Mouse (Mus musculus) liver, embryonic 12.5 days (tissue): ENCODE data around the gene Gins1. TPM values are rescaled to one million over a fixed set of nuclear protein-coding genes. Genes with fewer than 3 reads are reported as not detected.

ENCODE experiments used
- ATAC-seq: fragments of 200-750 bp; cut with Nextera tagmentation; 2 replicates; pipeline ENCODE4 v1.8.0; 2017; ENCODE audit warnings: moderate number of reproducible peaks, mild to moderate bottlenecking, moderate library complexity
- H3K27ac ChIP-seq: fragments of 300-500 bp; sonication (generic); 2 replicates; pipeline ENCODE4 v1.5.1; 2016; ENCODE audit warnings: mild to moderate bottlenecking
- H3K27me3 ChIP-seq: fragments of 300-500 bp; sonication (generic); replicated peaks from 2 replicates; pipeline ENCODE4 v1.6.1; 2016; ENCODE audit warnings: mild to moderate bottlenecking, moderate library complexity
- H3K36me3 ChIP-seq: fragments of 300-500 bp; sonication (generic); 2 replicates; pipeline ENCODE4 v1.6.1; 2016; ENCODE audit warnings: mild to moderate bottlenecking, moderate library complexity
- H3K4me1 ChIP-seq: fragments of 300-500 bp; sonication (generic); 2 replicates; pipeline ENCODE4 v1.6.1; 2016
- H3K4me2 ChIP-seq: fragments of 300-500 bp; sonication (generic); 2 replicates; pipeline ENCODE4 v1.6.1; 2016; ENCODE audit warnings: mild to moderate bottlenecking, moderate library complexity
- H3K4me3 ChIP-seq: fragments of 300-500 bp; sonication (generic); 2 replicates; pipeline ENCODE4 v1.5.1; 2016; ENCODE audit warnings: mild to moderate bottlenecking, moderate library complexity
- H3K9ac ChIP-seq: fragments of 300-500 bp; sonication (generic); 2 replicates; pipeline ENCODE4 v1.6.1; 2016; ENCODE audit warnings: mild to moderate bottlenecking, moderate library complexity
- H3K9me3 ChIP-seq: fragments of 300-500 bp; sonication (generic); replicated peaks from 2 replicates; pipeline ENCODE4 v1.6.1; 2016; ENCODE audit warnings: mild to moderate bottlenecking, moderate library complexity
- WGBS: fragments of 180-500 bp; shearing (Covaris S2); methylation state at CpG from one replicate; pipeline ENCODE4 v1.1.7; 2016; ENCODE audit not compliant: insufficient replicate concordance; 5-methylcytosine and 5-hydroxymethylcytosine counted together
- polyA plus RNA-seq: library from polyadenylated mRNA; unstranded; fragments of >200 nt; fragmentation: Nextera tagmentation; extraction: Ambion mirVana; gene quantifications from 2 replicates; pipeline ENCODE4 v1.2.1, GENCODE M21; 2016

The Gins1 gene
- polyA plus RNA-seq, 1 experiment from 2014 or later, result 50.2 TPM

DNA sequence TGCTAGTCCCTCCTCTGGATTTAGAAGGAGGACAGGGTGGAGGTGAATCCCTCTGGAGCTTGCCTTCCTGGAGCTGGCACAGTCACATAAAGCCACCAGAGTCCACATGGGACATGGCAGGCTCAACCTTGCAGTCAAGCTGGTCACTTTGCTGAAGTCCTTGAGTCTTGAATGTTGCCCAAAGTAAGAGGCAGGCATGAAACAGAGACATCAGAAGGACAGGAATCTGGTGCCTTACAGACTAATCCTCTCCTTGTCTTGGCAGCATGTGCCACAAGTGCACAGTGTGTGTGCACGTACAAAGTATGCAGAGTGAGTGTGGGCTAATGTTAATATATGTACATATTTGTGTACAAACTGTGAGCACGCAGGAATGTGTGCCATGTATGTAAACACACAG lies 62.3 kb downstream of the Gins1 start:
- Histone ChIP-seq H3K27ac (no peak overlapping the region), H3K9me3 (no peaks in the 10 kb centered on the region), H3K27me3 (no peaks in the 10 kb centered on the region), H3K4me1 (no peaks in the 10 kb centered on the region), H3K4me3 (no peak overlapping the region), H3K4me2 (no peak overlapping the region), H3K9ac (no peak overlapping the region), H3K36me3 (peaks cover 92% of the 10 kb centered on the region)
- WGBS, result 86% methylated on average over 2 of the region's 2 CpGs
- ATAC-seq, result no peak

DNA sequence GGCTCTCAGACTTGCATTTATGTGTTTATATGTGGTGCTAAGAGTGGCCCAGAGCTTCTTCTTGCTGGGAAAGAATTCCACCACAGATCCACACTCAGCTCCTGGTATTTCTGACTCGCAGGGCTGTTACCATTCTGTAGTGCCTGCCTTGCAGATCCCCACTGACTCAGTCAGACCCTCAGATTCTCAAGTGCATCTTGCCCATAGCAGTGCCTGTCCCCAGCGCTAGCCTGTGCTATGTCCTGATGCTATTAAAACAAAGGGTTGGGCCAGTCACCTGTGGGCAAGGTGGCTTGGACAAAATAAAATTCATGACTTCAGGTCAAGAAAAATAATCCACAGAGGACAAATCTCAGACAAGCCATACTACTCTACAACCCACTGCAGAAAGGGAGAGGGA lies 64.0 kb downstream of the Gins1 start:
- H3K36me3 ChIP-seq, result peaks cover 95% of the 10 kb centered on the region
- H3K4me1 ChIP-seq, result no peaks in the 10 kb centered on the region
- no peak overlapping the region for H3K4me3 ChIP-seq
- no peaks in the 10 kb centered on the region for H3K27me3 ChIP-seq
- no peak overlapping the region for H3K27ac ChIP-seq
- no peak for ATAC-seq
- no peak overlapping the region for H3K4me2 ChIP-seq
- 87% methylated on average over 2 of the region's 2 CpGs for WGBS
- no peaks in the 10 kb centered on the region for H3K9me3 ChIP-seq
- no peak overlapping the region for H3K9ac ChIP-seq

DNA sequence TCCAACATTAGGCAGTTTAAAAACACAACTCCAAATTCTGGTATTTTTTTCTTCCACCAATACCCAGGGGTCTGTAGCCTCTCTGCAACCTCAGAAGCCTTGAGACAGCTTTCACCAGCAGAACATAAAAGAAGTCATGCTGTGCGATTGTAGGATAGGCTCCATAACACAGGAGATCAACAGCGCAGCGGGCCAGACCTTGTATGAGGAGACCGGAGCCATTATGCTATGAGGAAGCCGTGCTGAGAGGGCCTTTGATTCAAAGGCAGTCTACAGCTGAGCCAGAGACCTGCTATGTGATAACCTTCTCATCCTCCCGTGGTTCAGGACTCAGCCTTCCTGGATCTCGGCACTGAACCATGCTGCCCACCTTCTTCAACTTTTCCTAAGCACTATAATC lies 66.7 kb downstream of the Gins1 start:
- H3K36me3 ChIP-seq, result peaks cover 90% of the 10 kb centered on the region
- H3K9me3 ChIP-seq, result no peaks in the 10 kb centered on the region
- no peak overlapping the region for H3K27ac ChIP-seq
- ATAC-seq, result no peak
- H3K27me3 ChIP-seq, result no peaks in the 10 kb centered on the region
- 85% methylated on average over 7 of the region's 7 CpGs for WGBS
- no peak overlapping the region for H3K9ac ChIP-seq
- H3K4me3 ChIP-seq, result no peak overlapping the region
- peaks cover 15% of the 10 kb centered on the region for H3K4me1 ChIP-seq
- H3K4me2 ChIP-seq, result no peak overlapping the region

DNA sequence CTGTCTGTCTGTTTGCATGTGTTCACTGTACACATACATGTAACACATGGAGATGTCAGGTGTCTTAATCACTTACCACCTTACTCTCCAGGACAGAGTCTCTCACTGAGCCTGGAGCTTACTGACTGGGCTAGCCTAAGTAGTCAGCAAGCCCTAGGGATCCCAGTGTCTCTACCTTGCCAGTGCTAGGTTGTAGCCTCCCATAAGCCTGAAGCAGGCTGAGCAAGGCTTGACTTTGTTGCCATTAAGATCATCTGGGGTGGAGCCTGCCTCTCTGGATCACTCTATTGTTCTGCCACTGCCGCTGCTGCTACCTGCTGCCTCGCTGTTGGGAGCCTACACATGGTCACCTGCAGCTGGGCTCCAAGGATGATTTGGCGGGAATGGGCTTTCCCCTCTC lies 67.5 kb downstream of the Gins1 start:
- no peaks in the 10 kb centered on the region for H3K27me3 ChIP-seq
- no peak overlapping the region for H3K4me2 ChIP-seq
- ATAC-seq, result no peak
- H3K4me1 ChIP-seq, result peaks cover 23% of the 10 kb centered on the region
- H3K27ac ChIP-seq, result no peak overlapping the region
- no peak overlapping the region for H3K9ac ChIP-seq
- peaks cover 81% of the 10 kb centered on the region for H3K36me3 ChIP-seq
- WGBS, result 87% methylated on average over 3 of the region's 3 CpGs
- no peaks in the 10 kb centered on the region for H3K9me3 ChIP-seq
- no peak overlapping the region for H3K4me3 ChIP-seq

DNA sequence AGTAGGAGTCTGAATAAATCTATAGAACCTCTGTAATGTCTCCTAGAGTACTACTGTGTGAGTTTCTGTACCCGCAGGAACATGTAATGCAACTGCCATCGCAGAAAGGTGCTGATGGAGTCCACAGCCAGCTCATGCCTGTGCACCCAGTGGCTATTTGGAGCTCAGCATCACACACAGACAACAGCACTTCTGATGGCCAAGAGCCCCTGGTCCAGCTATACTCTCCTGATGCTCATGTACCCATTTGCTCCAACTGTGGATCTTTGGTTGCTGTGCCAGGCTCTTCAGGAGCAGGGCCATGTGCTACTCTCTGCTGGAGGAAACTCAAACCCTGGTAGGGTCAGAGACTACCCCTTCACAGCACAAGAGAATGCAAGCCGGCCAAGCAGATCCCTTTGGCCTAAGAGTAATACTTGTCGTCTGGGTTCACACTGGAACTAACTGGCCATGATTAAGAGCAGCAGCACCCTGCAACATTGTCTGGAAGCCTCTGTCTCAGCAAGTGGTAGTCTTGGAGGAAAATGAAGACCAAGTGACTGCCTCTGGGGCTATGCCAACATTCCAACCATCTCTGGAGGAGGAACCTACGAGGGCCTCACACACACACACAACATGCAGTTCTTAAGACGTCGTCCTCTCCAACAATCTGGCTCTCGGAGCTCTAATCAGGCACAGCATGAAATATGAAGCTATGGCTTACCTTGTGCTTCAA lies 68.4 kb downstream of the Gins1 start:
- no peak overlapping the region for H3K27ac ChIP-seq
- no peak overlapping the region for H3K9ac ChIP-seq
- no peaks in the 10 kb centered on the region for H3K27me3 ChIP-seq
- WGBS, result 85% methylated on average over 8 of the region's 8 CpGs
- peaks cover 32% of the 10 kb centered on the region for H3K4me1 ChIP-seq
- ATAC-seq, result no peak
- peaks cover 80% of the 10 kb centered on the region for H3K36me3 ChIP-seq
- H3K4me2 ChIP-seq, result no peak overlapping the region
- H3K4me3 ChIP-seq, result no peak overlapping the region
- no peaks in the 10 kb centered on the region for H3K9me3 ChIP-seq

DNA sequence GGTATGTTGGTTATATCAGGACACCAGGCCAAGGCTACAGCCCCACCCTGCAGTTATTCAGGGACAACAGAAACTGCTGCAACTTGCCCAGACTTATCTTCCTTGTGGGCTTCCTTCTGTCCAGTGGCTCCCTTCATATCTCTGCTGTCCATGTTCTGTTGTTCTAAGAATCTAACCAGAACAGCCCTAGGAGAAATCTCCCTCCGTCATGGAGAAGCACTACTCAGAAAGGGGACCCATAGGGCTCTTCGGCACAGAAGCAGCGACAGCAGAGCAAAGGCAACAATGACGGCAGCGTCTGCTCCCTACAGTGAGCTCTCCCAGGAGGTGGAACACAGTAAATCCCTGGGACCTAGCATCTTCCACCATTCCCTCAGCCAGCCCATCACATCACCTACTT lies 71.7 kb downstream of the Gins1 start:
- Histone ChIP-seq H3K9ac (peak overlapping the region; percentile 28; the same call in 1 of the 2 replicates), H3K27me3 (no peaks in the 10 kb centered on the region), H3K4me3 (no peak overlapping the region; the same call in 1 of the 2 replicates), H3K4me1 (peaks cover 64% of the 10 kb centered on the region), H3K4me2 (peak overlapping the region; percentile 55), H3K36me3 (peaks cover 62% of the 10 kb centered on the region), H3K9me3 (no peaks in the 10 kb centered on the region), H3K27ac (peak overlapping the region; percentile 79)
- ATAC-seq, result peak; percentile 92
- WGBS, result 34% methylated on average over 5 of the region's 5 CpGs

DNA sequence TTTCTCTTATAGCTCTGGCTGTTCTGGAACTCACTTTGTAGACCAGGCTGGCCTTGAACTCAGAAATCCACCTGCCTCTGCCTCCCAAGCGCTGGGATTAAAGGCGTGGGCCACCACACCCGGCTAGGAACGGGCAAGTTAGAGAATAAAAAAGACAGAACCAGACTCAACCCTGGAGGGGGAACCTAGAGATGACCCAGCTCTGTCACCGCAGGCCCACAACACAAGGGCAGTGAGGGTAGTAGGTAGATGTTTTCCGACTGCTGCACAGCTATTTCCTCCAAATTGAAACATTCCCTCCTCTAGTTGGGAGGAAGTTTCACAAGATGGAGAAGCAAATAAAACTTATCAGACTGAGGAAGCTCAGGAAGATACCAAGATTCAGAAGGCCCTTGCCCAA lies 72.5 kb downstream of the Gins1 start:
- Histone ChIP-seq H3K27ac (peak overlapping the region; percentile 79), H3K27me3 (no peaks in the 10 kb centered on the region), H3K4me1 (peaks cover 71% of the 10 kb centered on the region), H3K9ac (no peak overlapping the region), H3K36me3 (peaks cover 54% of the 10 kb centered on the region), H3K9me3 (no peaks in the 10 kb centered on the region), H3K4me2 (peak overlapping the region; percentile 55), H3K4me3 (no peak overlapping the region)
- ATAC-seq, result no peak
- WGBS, result 60% methylated on average over 6 of the region's 6 CpGs

DNA sequence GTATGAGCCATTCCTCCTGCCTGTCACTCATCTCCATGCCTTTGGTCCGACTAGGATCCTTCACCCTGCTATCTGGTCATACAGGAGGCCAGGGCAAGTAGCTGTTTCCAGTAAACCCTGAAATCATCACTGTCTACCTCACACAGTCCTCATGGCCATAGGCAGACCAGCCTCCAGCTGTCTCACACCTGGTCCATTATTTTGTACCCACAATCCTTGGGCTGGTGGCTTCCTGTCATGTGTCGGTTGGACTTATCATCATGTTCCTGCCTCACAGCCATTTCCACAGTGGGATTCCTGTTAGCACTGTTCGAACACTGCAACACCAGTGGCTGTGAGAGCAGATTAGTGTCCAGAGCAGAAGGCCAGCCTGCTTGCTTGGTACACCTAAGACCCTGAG lies 73.6 kb downstream of the Gins1 start:
- Histone ChIP-seq H3K4me3 (no peak overlapping the region), H3K27ac (no peak overlapping the region), H3K36me3 (peaks cover 42% of the 10 kb centered on the region), H3K4me2 (no peak overlapping the region), H3K9me3 (no peaks in the 10 kb centered on the region), H3K4me1 (peaks cover 80% of the 10 kb centered on the region), H3K9ac (no peak overlapping the region), H3K27me3 (no peaks in the 10 kb centered on the region)
- WGBS, result 52% methylated on average over 3 of the region's 3 CpGs
- no peak for ATAC-seq

DNA sequence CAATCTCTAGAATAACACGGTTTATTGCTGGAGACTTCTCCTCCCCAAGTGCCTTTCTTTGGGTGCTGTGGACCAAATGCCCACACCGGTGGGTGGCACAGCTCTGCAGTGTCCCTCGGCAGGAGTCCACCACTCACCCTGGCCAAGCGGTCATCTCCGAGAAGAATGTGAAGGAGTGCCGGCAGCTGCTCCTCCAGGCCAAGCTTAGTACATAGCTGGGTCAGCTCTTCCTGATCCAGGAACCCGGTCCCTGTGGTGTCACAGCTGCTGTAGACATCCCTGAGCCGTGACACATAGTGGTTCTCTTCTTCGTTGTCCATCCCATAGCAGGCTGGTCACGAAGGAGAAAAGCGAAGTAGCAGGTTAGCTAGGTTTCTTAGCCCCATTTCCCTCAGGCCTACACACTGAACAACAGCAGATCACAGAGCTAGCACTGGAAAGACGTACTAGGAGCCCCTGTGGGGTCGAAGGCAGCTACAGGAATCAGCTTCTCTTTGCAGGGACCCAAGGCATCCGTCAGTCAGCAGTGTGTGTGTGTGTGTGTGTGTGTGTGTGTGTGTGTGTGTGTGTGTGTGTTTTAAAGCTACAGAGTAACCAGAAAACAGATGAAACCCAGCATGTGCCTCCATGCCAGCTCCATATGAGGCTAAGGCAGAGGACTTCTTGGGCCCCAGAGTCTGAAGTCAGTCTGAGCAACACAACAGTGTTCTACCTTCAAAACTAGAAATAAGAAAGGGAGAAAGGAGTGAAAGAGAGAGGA lies 74.8 kb downstream of the Gins1 start:
- WGBS, result 82% methylated on average over 14 of the region's 14 CpGs

More for the DNA sequence above, 74.8 kb downstream of the Gins1 start:
- H3K27ac ChIP-seq, result 0 out of 2 replicates have a peak overlapping the region, but pooled peaks have one; percentile 4
- no peak overlapping the region for H3K4me2 ChIP-seq
- H3K36me3 ChIP-seq, result peaks cover 32% of the 10 kb centered on the region
- peaks cover 82% of the 10 kb centered on the region for H3K4me1 ChIP-seq
- H3K9ac ChIP-seq, result no peak overlapping the region
- H3K27me3 ChIP-seq, result no peaks in the 10 kb centered on the region
- no peaks in the 10 kb centered on the region for H3K9me3 ChIP-seq
- no peak for ATAC-seq
- H3K4me3 ChIP-seq, result no peak overlapping the region

Other genes with a start within 250 kb of the Gins1 start
- 47.4 and 53.8 TPM in 2 replicates for gene Acss1, start 236.9 kb upstream of the Gins1 start, polyA plus RNA-seq
- gene Vsx1, start 216.0 kb upstream of the Gins1 start, polyA plus RNA-seq, result not detected in 2 replicates
- 21.0 and 21.2 TPM in 2 replicates for gene Entpd6, start 156.4 kb upstream of the Gins1 start, polyA plus RNA-seq
- gene Pygb, start 118.7 kb upstream of the Gins1 start, polyA plus RNA-seq, result 32.9 and 34.0 TPM in 2 replicates
- 24.9 and 25.3 TPM in 2 replicates for gene Abhd12, start 659 bp upstream of the Gins1 start, polyA plus RNA-seq
- 18.6 and 18.7 TPM in 2 replicates for gene Ninl, start 134.0 kb downstream of the Gins1 start, polyA plus RNA-seq
- gene Nanp, start 134.0 kb downstream of the Gins1 start, polyA plus RNA-seq, result 74.4 and 76.2 TPM in 2 replicates
- not detected in 2 replicates for gene Gm14151, start 186.9 kb downstream of the Gins1 start, polyA plus RNA-seq
- not detected in 2 replicates for gene Gm14147, start 192.8 kb downstream of the Gins1 start, polyA plus RNA-seq